Mouse (Mus musculus): Measurements from ENCODE around the gene Pno1. TPM values are rescaled to one million over a fixed set of nuclear protein-coding genes. Genes with fewer than 3 reads are reported as not detected.
"Not testable (repeated sequence)": the region's sequence is repeated elsewhere in the genome, so short reads cannot be mapped to it uniquely, and the experiment has no call there.

Gene Pno1
- polyA plus RNA-seq (2015; fragmentation: Nextera tagmentation; extraction: Ambion mirVana), result 44.3 and 47.1 TPM in 2 replicates

GRCm38 (mm10) chr11:17211258-17212140 is at the start of gene Pno1:
Gene Pno1, minus strand, starts transcription at chr11:17211568.
- under 1% methylated on average over 65 of the region's 65 CpGs for WGBS

GRCm38 (mm10) chr11:17257861-17258260 is 46.5 kb upstream of the Pno1 start:
- Histone ChIP-seq H3K4me1 (replicated peaks) (peaks cover 5% of the 10 kb centered on the region), H3K27me3 (no peaks in the 10 kb centered on the region), H3K36me3 (no peaks in the 10 kb centered on the region), H3K27ac (peak overlapping the region; percentile 83), H3K9me3 (replicated peaks) (no peaks in the 10 kb centered on the region), H3K4me3 (peak overlapping the region; percentile 92), H3K9ac (peak overlapping the region; percentile 91), H3K4me2 (peak overlapping the region; percentile 70)
- under 1% methylated on average over 17 of the region's 17 CpGs for WGBS
- peak; percentile 5; the same call in 1 of the 2 replicates for ATAC-seq (replicated peaks; ENCODE audit: insufficient number of reproducible peaks, insufficient read depth, low FRiP score, low read depth)

More at GRCm38 (mm10) chr11:17211258-17212140, at the start of gene Pno1:
- peak; percentile 97 for ATAC-seq (replicated peaks; ENCODE audit: insufficient number of reproducible peaks, insufficient read depth, low FRiP score, low read depth)
- Histone ChIP-seq H3K36me3 (peaks cover 16% of the 10 kb centered on the region), H3K27me3 (no peaks in the 10 kb centered on the region), H3K4me1 (replicated peaks) (peaks cover 20% of the 10 kb centered on the region), H3K4me3 (peak within 1 kb of the TSS; percentile 92), H3K9me3 (replicated peaks) (no peaks in the 10 kb centered on the region), H3K4me2 (peak within 1 kb of the TSS; percentile 77), H3K9ac (peak within 1 kb of the TSS; percentile 67), H3K27ac (peak within 1 kb of the TSS; percentile 82)

- H3K4me3 ChIP-seq, result peak within 1 kb of the TSS; percentile 92
- H3K9me3 ChIP-seq (replicated peaks), result no peaks in the 10 kb centered on the region
- H3K4me1 ChIP-seq (replicated peaks), result peaks cover 5% of the 10 kb centered on the region
- 0% methylated on average over 33 of the region's 33 CpGs for WGBS
- H3K9ac ChIP-seq, result peak within 1 kb of the TSS; percentile 91
- H3K27me3 ChIP-seq, result no peaks in the 10 kb centered on the region
- no peaks in the 10 kb centered on the region for H3K36me3 ChIP-seq
- peak; percentile 93 for ATAC-seq (replicated peaks; ENCODE audit: insufficient number of reproducible peaks, insufficient read depth, low FRiP score, low read depth)
- H3K4me2 ChIP-seq, result peak within 1 kb of the TSS; percentile 70
- peak within 1 kb of the TSS; percentile 83 for H3K27ac ChIP-seq
Measured at GRCm38 (mm10) chr11:17257443-17257842, 46.1 kb upstream of the Pno1 start, which contains the start of gene C1d. Gene C1d, plus strand, starts transcription at chr11:17257579.

GRCm38 (mm10) chr11:17256813-17257365 is 45.5 kb upstream of the Pno1 start:
- ATAC-seq (replicated peaks; ENCODE audit: insufficient number of reproducible peaks, insufficient read depth, low FRiP score, low read depth), result peak; percentile 34
- 55% methylated on average over 8 of the region's 8 CpGs for WGBS
- Histone ChIP-seq H3K9me3 (replicated peaks) (no peaks in the 10 kb centered on the region), H3K27ac (peak overlapping the region; percentile 83; the same call in 1 of the 2 replicates), H3K4me2 (peak overlapping the region; percentile 70), H3K9ac (peak overlapping the region; percentile 91; the same call in 1 of the 2 replicates), H3K36me3 (no peaks in the 10 kb centered on the region), H3K4me1 (replicated peaks) (peaks cover 5% of the 10 kb centered on the region), H3K4me3 (peak overlapping the region; percentile 92), H3K27me3 (no peaks in the 10 kb centered on the region)

- no peaks in the 10 kb centered on the region for H3K4me1 ChIP-seq (replicated peaks)
- H3K9me3 ChIP-seq (replicated peaks), result no peaks in the 10 kb centered on the region
- no peak overlapping the region for H3K9ac ChIP-seq
- no peak for ATAC-seq (replicated peaks; ENCODE audit: insufficient number of reproducible peaks, insufficient read depth, low FRiP score, low read depth)
- H3K4me2 ChIP-seq, result no peak overlapping the region
- no peak overlapping the region for H3K4me3 ChIP-seq
- H3K36me3 ChIP-seq, result no peaks in the 10 kb centered on the region
- no peak overlapping the region for H3K27ac ChIP-seq
- H3K27me3 ChIP-seq, result no peaks in the 10 kb centered on the region
Measured at GRCm38 (mm10) chr11:17248715-17249114, 37.3 kb upstream of the Pno1 start.

DNA sequence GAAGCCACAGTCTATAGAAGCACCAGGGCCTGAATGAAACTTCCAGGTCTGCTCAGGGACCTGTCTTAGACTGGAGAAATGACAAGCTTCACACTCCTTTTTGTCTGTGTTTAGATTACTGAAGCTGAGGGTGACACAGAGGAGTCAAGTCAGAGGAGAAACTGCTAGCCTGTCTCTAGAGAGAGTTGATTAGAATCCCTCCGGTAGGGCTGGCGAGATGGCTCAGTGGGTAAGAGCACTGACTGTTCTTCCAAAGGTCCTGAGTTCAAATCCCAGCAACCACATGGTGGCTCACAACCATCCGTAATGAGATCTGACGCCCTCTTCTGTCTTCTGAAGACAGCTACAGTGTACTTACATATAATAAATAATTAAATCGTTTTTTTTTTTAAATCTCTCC is 27.2 kb upstream of the Pno1 start:
- not testable (repeated sequence) for H3K27me3 ChIP-seq; H3K4me1 ChIP-seq (replicated peaks); H3K27ac ChIP-seq; H3K4me3 ChIP-seq; ATAC-seq (replicated peaks; ENCODE audit: insufficient number of reproducible peaks, insufficient read depth, low FRiP score, low read depth); H3K4me2 ChIP-seq; H3K9me3 ChIP-seq (replicated peaks); H3K36me3 ChIP-seq; H3K9ac ChIP-seq
- 81% methylated on average over 5 of the region's 5 CpGs for WGBS

- H3K4me2 ChIP-seq, result no peak overlapping the region
- H3K36me3 ChIP-seq, result no peaks in the 10 kb centered on the region
- H3K9me3 ChIP-seq (replicated peaks), result no peaks in the 10 kb centered on the region
- H3K27me3 ChIP-seq, result no peaks in the 10 kb centered on the region
- WGBS, result 70% methylated on average over 5 of the region's 5 CpGs
- H3K27ac ChIP-seq, result no peak overlapping the region
- no peak for ATAC-seq (replicated peaks; ENCODE audit: insufficient number of reproducible peaks, insufficient read depth, low FRiP score, low read depth)
- peaks cover 11% of the 10 kb centered on the region for H3K4me1 ChIP-seq (replicated peaks)
- H3K4me3 ChIP-seq, result no peak overlapping the region
- H3K9ac ChIP-seq, result no peak overlapping the region
Measured at GRCm38 (mm10) chr11:17236449-17237037, 25.2 kb upstream of the Pno1 start.

GRCm38 (mm10) chr11:17232792-17233191 is 21.4 kb upstream of the Pno1 start:
- H3K9me3 ChIP-seq (replicated peaks), result no peaks in the 10 kb centered on the region
- peaks cover 23% of the 10 kb centered on the region for H3K4me1 ChIP-seq (replicated peaks)
- ATAC-seq (replicated peaks; ENCODE audit: insufficient number of reproducible peaks, insufficient read depth, low FRiP score, low read depth), result peak; percentile 87
- H3K36me3 ChIP-seq, result peaks cover 4% of the 10 kb centered on the region; the same call in 1 of the 2 replicates
- 0 out of 2 replicates have a peak overlapping the region, but pooled peaks have one; percentile 10 for H3K27ac ChIP-seq
- H3K9ac ChIP-seq, result no peak overlapping the region
- no peaks in the 10 kb centered on the region for H3K27me3 ChIP-seq
- 31% methylated on average over 5 of the region's 5 CpGs for WGBS
- no peak overlapping the region for H3K4me3 ChIP-seq
- peak overlapping the region; percentile 39 for H3K4me2 ChIP-seq

GRCm38 (mm10) chr11:17221126-17221525 is 9.8 kb upstream of the Pno1 start:
- no peak for ATAC-seq (replicated peaks; ENCODE audit: insufficient number of reproducible peaks, insufficient read depth, low FRiP score, low read depth)
- Histone ChIP-seq H3K27me3 (no peaks in the 10 kb centered on the region), H3K9me3 (replicated peaks) (no peaks in the 10 kb centered on the region), H3K36me3 (peaks cover 3% of the 10 kb centered on the region; the same call in 1 of the 2 replicates), H3K4me3 (no peak overlapping the region), H3K4me1 (replicated peaks) (no peaks in the 10 kb centered on the region), H3K9ac (no peak overlapping the region), H3K4me2 (no peak overlapping the region), H3K27ac (no peak overlapping the region)
- WGBS, result 90% methylated on average over 8 of the region's 8 CpGs

- Histone ChIP-seq H3K4me2 (no peak overlapping the region), H3K27ac (no peak overlapping the region), H3K9me3 (replicated peaks) (no peaks in the 10 kb centered on the region), H3K4me1 (replicated peaks) (peaks cover 18% of the 10 kb centered on the region), H3K4me3 (no peak overlapping the region), H3K27me3 (no peaks in the 10 kb centered on the region), H3K36me3 (no peaks in the 10 kb centered on the region), H3K9ac (no peak overlapping the region)
- ATAC-seq (replicated peaks; ENCODE audit: insufficient number of reproducible peaks, insufficient read depth, low FRiP score, low read depth), result no peak
- WGBS, result 83% methylated on average over 3 of the region's 3 CpGs
Measured at GRCm38 (mm10) chr11:17215475-17215874, 4.1 kb upstream of the Pno1 start.

DNA sequence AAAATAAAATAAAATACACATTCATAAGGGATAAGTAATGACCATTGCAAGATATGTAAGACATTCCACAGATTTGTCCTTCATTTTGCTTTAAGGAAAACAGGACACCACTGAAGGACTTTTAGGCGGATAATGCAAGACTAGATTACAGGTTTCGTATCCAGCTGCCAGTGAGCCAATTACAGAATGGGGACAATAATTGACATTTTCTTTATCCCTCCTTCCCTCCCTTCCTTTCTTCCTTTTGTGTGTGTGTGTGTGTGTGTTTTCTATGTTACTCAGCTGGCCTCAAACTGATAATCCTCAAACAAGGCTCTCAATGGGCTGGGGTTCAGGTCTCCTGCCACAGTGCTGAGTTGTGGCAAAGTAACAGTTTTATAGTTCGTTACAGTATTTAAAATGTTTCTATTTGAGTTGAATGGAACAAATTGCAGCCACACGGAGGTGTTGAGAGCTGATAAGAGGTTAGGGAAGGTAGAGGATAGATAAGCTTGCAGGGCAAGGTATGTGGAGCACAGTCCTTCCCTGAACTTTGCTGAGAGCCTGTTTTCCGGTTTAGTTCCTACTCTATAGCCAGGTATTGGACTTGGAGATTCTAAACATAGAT is 1.6 kb upstream of the Pno1 start:
- no peak overlapping the region; the same call in 1 of the 2 replicates for H3K9ac ChIP-seq
- H3K4me3 ChIP-seq, result peak overlapping the region; percentile 92; the same call in 1 of the 2 replicates
- H3K9me3 ChIP-seq (replicated peaks), result no peaks in the 10 kb centered on the region
- H3K27ac ChIP-seq, result no peak overlapping the region
- 47% methylated on average over 5 of the region's 5 CpGs for WGBS
- H3K4me1 ChIP-seq (replicated peaks), result peaks cover 20% of the 10 kb centered on the region
- no peaks in the 10 kb centered on the region for H3K27me3 ChIP-seq
- no peak for ATAC-seq (replicated peaks; ENCODE audit: insufficient number of reproducible peaks, insufficient read depth, low FRiP score, low read depth)
- H3K4me2 ChIP-seq, result peak overlapping the region; percentile 77
- peaks cover 9% of the 10 kb centered on the region; the same call in 1 of the 2 replicates for H3K36me3 ChIP-seq

All from heart, embryonic 15.5 days (tissue).